Mouse (Mus musculus) heart, embryonic 10.5 days (tissue): Measurements from ENCODE around the gene Fcgr4. TPM values are rescaled to one million over a fixed set of nuclear protein-coding genes. Genes with fewer than 3 reads are reported as not detected.
"Not testable (repeated sequence)": the region's sequence is repeated elsewhere in the genome, so short reads cannot be mapped to it uniquely, and the experiment has no call there.

Source experiments
- DNase-seq: peaks from one replicate; pipeline ENCODE4 v3.0.0-alpha.2; 2017; ENCODE audit warnings: low spot score
- H3K27ac ChIP-seq: fragments of 300-500 bp; sonication (generic); 2 replicates; pipeline ENCODE4 v1.5.1; 2016; ENCODE audit warnings: mild to moderate bottlenecking
- H3K27me3 ChIP-seq: fragments of 300-500 bp; sonication (generic); 2 replicates; pipeline ENCODE4 v1.6.1; 2016; ENCODE audit warnings: mild to moderate bottlenecking; ENCODE audit not compliant: poor library complexity, insufficient read depth, severe bottlenecking
- H3K36me3 ChIP-seq: fragments of 300-500 bp; sonication (generic); 2 replicates; pipeline ENCODE4 v1.6.1; 2016; ENCODE audit warnings: mild to moderate bottlenecking, moderate library complexity
- H3K4me1 ChIP-seq: fragments of 300-500 bp; sonication (generic); 2 replicates; pipeline ENCODE4 v1.6.1; 2016; ENCODE audit warnings: mild to moderate bottlenecking
- H3K4me3 ChIP-seq: fragments of 300-500 bp; sonication (generic); 2 replicates; pipeline ENCODE4 v1.5.1; 2016; ENCODE audit warnings: mild to moderate bottlenecking, moderate library complexity
- H3K9me3 ChIP-seq: fragments of 300-500 bp; sonication (generic); 2 replicates; pipeline ENCODE4 v1.6.1; 2016; ENCODE audit warnings: mild to moderate bottlenecking, moderate library complexity
- WGBS: fragments of 180-500 bp; shearing (Covaris S2); methylation state at CpG from one replicate; pipeline ENCODE4 v1.1.7; 2016; 5-methylcytosine and 5-hydroxymethylcytosine counted together
- polyA plus RNA-seq: library from polyadenylated mRNA; unstranded; fragments of >200 nt; fragmentation: Nextera tagmentation; extraction: Ambion mirVana; gene quantifications from 2 replicates; pipeline ENCODE4 v1.2.1, GENCODE M21; 2016

Fcgr4 gene
- polyA plus RNA-seq, 1 experiment from 2014 or later = 0.14 TPM

DNA sequence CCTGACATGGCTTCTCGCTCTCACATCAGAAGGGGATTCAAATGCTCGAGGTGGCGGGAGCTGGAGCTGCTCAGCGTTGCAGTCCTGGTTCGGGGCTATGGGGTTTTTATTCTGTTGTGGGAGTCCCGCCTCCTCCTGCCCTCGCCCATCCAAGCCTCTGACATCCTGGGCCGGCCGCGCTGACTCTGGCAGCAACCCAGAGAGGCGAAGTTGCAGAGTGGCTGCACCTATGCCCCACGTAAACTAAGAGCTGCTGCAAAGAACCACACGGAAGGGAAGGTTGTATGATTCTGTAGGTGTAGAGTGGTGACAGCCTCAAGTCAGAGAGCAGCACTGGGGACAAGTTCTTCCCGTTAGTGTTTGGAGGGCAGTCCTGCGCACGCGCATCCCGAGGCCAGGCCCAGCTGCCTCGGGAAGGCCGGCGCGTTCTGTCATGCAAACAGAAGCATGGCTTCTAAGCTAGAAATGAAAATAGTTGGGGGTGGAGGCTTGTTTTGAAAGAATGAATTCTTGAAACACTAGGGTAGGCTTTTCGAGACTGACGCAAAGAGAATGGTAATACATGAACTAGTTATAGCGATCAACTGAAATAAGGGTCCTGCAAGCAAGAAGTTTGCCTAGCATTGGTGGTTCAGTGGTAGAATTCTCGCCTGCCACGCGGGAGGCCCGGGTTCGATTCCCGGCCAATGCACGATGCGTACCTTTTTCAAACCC is 25.8 kb downstream of the Fcgr4 start:
- peak overlapping the region; percentile 80 for H3K27ac ChIP-seq
- H3K9me3 ChIP-seq = no peaks in the 10 kb centered on the region
- H3K36me3 ChIP-seq = no peaks in the 10 kb centered on the region
- peak; percentile 96 for DNase-seq
- peak overlapping the region; percentile 72 for H3K4me3 ChIP-seq
- H3K27me3 ChIP-seq = no peaks in the 10 kb centered on the region
- H3K4me1 ChIP-seq = no peaks in the 10 kb centered on the region
- WGBS = under 1% methylated on average over 33 of the region's 33 CpGs

DNA sequence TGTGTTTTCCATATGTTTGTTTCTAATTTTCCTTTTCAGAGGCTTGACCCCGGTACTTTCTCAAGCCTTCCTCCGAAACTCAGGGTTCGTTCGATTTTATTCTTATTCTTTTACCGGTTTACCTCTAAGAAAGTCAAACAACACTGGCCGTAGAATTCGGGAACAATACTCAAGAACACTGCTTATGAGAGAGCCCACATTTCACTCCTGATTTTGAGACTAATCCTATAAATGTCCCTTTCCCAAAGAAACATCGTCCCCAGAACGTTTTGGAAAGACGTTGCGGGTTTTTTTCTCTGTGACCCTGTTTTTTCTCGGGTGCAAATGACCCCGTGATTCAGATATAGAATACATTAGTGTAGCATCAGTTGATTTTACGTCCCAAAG is 26.4 kb downstream of the Fcgr4 start:
- Histone ChIP-seq H3K36me3 (no peaks in the 10 kb centered on the region), H3K9me3 (no peaks in the 10 kb centered on the region), H3K4me1 (no peaks in the 10 kb centered on the region), H3K27ac (0 out of 2 replicates have a peak overlapping the region, but pooled peaks have one; percentile 10), H3K4me3 (peak overlapping the region; percentile 72), H3K27me3 (no peaks in the 10 kb centered on the region)
- no peak for DNase-seq
- 6% methylated on average over 14 of the region's 14 CpGs for WGBS

DNA sequence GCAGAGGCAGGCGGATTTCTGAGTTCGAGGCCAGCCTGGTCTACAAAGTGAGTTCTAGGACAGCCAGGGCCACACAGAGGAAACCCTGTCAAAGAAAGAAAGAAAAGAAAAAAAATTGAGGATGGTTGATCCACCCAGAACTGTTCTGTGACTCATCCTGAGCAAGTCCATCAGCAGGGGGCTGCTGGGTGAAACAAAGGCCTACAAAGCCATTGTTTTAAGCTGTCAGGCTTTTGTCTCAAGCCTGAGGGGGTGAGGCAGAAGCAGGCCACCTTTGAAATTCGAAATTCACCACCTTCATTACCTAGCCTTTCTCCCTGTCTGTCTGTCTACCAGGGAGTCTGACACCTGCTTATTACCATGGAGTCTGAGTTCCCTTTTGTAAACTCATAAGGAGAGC is 27.8 kb downstream of the Fcgr4 start:
- Histone ChIP-seq H3K27ac (no peak overlapping the region), H3K9me3 (no peaks in the 10 kb centered on the region), H3K27me3 (no peaks in the 10 kb centered on the region), H3K4me3 (no peak overlapping the region), H3K36me3 (no peaks in the 10 kb centered on the region), H3K4me1 (no peaks in the 10 kb centered on the region)
- no peak for DNase-seq
- 72% methylated on average over 3 of the region's 3 CpGs for WGBS

DNA sequence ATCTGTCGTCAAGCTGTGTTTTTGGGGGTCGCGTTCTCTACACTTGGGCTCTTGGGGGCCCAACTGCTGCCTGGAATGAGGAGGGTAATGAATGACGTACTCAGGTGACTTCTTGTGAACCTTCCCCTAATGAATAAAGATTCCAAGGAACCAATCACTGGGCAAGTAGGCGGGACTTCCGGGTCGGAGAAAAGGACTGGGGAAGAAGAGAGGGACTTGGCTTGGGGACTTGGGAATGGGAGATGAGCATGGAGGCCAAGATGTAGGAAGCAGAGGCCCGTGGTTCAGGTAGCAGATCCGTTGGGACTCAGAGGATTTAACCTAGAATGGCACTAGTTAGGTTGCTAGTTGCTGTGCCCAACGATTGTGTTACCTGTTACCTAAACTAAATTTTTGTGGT is 30.5 kb downstream of the Fcgr4 start:
- H3K27me3 ChIP-seq = no peaks in the 10 kb centered on the region
- peak overlapping the region; percentile 24; the same call in 1 of the 2 replicates for H3K4me3 ChIP-seq
- DNase-seq = no peak
- H3K9me3 ChIP-seq = no peaks in the 10 kb centered on the region
- H3K4me1 ChIP-seq = no peaks in the 10 kb centered on the region
- H3K27ac ChIP-seq = no peak overlapping the region
- WGBS = 56% methylated on average over 10 of the region's 10 CpGs
- no peaks in the 10 kb centered on the region for H3K36me3 ChIP-seq

DNA sequence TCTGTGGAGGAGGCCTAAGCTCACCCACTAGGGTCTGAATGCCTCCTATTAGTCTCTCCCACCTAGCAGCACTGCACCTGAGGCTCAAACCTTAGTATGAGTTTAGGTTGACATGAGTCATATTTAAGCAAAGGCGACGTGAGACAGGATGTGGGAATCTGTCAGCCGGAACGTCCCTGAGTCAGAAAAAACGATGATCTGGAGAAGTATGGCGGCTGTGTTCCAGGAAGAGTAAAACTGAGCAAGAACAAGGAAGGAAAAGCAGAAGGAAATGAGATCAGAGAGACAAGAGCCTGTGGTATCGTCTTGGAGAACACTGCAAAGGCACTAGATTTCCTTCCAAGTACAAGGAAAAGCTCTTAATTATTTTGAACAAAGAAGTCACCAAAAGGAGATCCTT is 32.1 kb downstream of the Fcgr4 start:
- H3K4me1 ChIP-seq = no peaks in the 10 kb centered on the region
- H3K36me3 ChIP-seq = no peaks in the 10 kb centered on the region
- WGBS = 79% methylated on average over 7 of the region's 7 CpGs
- no peak overlapping the region for H3K4me3 ChIP-seq
- no peaks in the 10 kb centered on the region for H3K9me3 ChIP-seq
- no peak overlapping the region for H3K27ac ChIP-seq
- no peak for DNase-seq
- no peaks in the 10 kb centered on the region for H3K27me3 ChIP-seq

DNA sequence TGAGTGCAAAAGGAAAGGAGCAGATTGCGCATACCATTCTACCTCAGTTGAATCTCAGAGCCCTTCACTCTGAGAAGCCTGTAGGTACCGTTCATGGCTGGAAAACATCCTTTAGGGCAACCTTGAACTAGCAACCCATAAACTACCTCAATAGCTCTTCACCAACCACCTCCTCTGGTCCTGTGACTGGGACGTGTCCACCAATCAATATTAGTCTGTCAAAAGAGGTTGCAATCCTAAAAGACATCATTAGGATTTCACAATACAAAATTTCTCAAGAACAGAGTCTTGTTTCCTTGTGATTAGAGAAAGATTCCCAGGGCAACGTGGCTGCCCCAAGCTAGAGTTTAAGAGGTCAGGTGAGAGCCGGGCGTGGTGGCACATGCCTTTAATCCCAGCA is 34.6 kb downstream of the Fcgr4 start:
- no peaks in the 10 kb centered on the region for H3K27me3 ChIP-seq
- H3K9me3 ChIP-seq = no peaks in the 10 kb centered on the region
- H3K4me3 ChIP-seq = no peak overlapping the region
- H3K36me3 ChIP-seq = no peaks in the 10 kb centered on the region
- H3K4me1 ChIP-seq = no peaks in the 10 kb centered on the region
- H3K27ac ChIP-seq = no peak overlapping the region
- 82% methylated on average over 6 of the region's 6 CpGs for WGBS
- DNase-seq = no peak

DNA sequence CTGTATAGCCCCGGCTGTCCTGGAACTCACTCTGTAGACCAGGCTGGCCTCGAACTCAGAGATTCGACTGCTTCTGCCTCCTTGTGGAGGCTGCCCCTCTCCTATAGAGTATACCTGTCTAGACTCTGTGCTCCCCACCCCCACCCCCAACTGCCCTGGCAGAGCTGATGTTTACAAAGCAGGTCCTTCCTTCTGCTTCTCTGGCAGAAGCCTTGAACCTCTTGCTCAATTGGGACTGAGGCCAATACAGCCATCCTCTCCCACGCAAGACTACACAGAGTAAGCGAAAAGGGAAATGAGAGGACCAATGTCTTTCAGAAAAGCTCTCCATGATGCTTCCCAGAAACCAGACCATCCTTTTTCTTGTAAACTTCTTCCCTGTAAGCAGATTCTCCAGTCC is 38.5 kb downstream of the Fcgr4 start:
- Histone ChIP-seq H3K4me1 (peaks cover 8% of the 10 kb centered on the region), H3K27ac (no peak overlapping the region), H3K27me3 (no peaks in the 10 kb centered on the region), H3K9me3 (no peaks in the 10 kb centered on the region), H3K4me3 (no peak overlapping the region), H3K36me3 (no peaks in the 10 kb centered on the region)
- WGBS = 85% methylated on average over 5 of the region's 5 CpGs
- no peak for DNase-seq

DNA sequence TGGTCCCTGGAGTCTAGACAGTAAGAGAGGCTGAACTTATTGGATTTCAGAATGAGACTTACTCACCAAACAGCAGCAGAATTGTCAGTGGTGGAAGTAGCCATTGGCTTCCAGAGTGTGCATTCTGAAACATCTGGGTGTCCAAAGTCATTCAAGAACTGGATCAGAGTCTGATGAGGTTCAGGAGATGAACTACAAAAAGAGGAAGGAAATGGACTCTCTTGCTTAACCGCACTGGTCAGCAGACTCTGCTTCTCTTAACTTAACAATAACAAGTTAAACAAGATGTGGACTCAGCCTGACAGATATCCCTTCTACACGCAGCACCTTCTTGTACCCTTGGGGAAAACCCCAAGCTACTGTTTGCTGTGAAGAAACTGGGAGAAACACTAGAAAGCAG is 40.5 kb downstream of the Fcgr4 start:
- H3K27ac ChIP-seq = no peak overlapping the region
- H3K4me1 ChIP-seq = peaks cover 8% of the 10 kb centered on the region
- WGBS = 69% methylated on average over 2 of the region's 2 CpGs
- H3K4me3 ChIP-seq = no peak overlapping the region
- H3K9me3 ChIP-seq = no peaks in the 10 kb centered on the region
- H3K36me3 ChIP-seq = no peaks in the 10 kb centered on the region
- DNase-seq = no peak
- H3K27me3 ChIP-seq = peaks cover 7% of the 10 kb centered on the region

DNA sequence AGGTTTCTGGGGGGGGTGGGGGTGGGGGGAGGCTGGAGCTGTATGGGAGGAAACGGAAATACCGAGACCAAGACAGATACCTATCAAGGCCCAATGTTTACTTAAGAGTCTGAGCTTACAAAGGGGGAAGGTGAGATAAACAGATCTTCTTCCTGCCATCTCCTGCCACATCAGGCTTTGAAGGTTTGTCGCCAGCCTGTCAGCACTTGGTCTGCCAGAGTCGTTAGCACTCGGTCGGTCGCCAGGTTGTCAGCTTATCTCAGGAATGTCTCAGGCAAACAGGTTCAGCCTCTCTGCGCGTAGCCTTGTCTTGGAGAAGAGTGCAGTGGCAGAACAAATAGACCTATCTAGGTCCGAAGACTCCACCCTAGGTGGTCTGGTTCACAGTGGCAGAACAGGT is 41.7 kb downstream of the Fcgr4 start:
- Histone ChIP-seq H3K27ac (peak overlapping the region; percentile 29; the same call in 1 of the 2 replicates), H3K4me3 (peak overlapping the region; percentile 40), H3K36me3 (no peaks in the 10 kb centered on the region), H3K9me3 (no peaks in the 10 kb centered on the region), H3K4me1 (peaks cover 11% of the 10 kb centered on the region), H3K27me3 (peaks cover 15% of the 10 kb centered on the region)
- WGBS = 5% methylated on average over 10 of the region's 10 CpGs
- peak; percentile 77 for DNase-seq

DNA sequence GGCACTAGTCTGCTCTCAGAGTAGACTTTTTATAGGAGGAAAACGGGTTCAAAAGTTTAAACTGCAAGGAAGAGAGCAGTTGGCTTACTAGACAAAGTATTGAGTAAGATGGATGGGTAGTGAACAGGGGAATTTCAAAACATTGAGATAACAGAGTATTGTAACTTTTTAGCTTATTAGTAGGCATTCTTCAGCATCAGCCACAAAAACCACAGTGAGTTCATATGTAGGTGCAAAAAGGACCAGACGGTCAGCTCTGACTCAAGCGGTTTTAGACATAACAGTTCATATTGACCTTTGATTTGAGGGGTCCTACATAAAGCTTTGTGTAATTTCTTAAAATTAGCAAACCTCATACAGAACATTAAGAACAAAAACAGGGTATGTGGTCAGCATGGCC is 42.8 kb downstream of the Fcgr4 start:
- DNase-seq = no peak
- Histone ChIP-seq H3K27ac (no peak overlapping the region), H3K4me1 (peaks cover 11% of the 10 kb centered on the region), H3K36me3 (no peaks in the 10 kb centered on the region), H3K4me3 (no peak overlapping the region), H3K9me3 (no peaks in the 10 kb centered on the region), H3K27me3 (peaks cover 22% of the 10 kb centered on the region)
- WGBS = 89% methylated on average over 3 of the region's 3 CpGs

DNA sequence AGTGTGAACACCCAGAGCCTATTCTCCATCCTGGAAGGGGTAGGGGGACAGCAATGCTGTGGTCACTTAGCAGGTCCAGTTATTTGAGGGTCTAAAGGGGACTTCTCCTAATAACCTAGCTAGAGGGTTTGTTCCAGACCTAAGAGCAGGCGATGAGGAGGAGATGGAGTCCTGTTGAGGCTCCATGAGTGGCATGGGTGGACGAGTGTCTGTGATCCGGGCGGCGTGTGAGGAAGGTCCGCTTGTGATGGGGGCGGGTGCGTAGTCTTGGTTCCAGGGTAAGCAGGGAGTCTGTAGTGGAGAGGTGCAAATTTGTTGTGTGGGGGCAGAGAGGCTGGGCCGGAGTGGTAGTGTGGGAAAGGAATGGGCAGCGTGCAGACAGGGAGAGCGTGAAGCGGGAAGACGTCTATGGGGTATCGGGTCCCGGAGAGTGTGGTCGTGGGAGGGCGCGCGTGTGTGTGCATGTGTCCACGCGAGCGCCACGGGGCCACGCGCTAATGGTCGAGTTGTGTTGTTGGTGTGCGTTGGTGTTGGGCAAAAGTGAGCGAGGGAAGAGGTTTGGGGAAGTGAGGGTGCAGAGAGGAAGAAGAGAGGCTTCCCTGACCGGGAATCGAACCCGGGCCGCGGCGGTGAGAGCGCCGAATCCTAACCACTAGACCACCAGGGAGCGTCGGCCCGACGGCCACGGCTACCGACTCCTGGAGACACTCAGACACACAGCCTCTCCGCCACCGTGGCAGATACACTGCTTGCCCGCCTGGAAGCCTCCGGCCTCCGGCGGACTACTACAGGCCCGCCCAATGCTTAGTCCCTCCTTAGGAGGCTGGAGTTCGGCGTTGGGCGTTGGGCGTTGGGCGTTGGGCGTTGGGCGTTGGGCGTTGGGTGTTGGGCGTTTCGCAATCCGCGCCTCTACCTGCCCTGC is 45.1 kb downstream of the Fcgr4 start:
- H3K4me1 ChIP-seq = peaks cover 11% of the 10 kb centered on the region
- peak; percentile 88 for DNase-seq
- 8% methylated on average over 42 of the region's 61 CpGs for WGBS
- not testable (repeated sequence) for H3K36me3 ChIP-seq, H3K9me3 ChIP-seq
- H3K27me3 ChIP-seq = peaks cover 28% of the 10 kb centered on the region
- H3K27ac ChIP-seq = 0 out of 2 replicates have a peak overlapping the region, but pooled peaks have one; percentile 2
- H3K4me3 ChIP-seq = peak overlapping the region; percentile 56

DNA sequence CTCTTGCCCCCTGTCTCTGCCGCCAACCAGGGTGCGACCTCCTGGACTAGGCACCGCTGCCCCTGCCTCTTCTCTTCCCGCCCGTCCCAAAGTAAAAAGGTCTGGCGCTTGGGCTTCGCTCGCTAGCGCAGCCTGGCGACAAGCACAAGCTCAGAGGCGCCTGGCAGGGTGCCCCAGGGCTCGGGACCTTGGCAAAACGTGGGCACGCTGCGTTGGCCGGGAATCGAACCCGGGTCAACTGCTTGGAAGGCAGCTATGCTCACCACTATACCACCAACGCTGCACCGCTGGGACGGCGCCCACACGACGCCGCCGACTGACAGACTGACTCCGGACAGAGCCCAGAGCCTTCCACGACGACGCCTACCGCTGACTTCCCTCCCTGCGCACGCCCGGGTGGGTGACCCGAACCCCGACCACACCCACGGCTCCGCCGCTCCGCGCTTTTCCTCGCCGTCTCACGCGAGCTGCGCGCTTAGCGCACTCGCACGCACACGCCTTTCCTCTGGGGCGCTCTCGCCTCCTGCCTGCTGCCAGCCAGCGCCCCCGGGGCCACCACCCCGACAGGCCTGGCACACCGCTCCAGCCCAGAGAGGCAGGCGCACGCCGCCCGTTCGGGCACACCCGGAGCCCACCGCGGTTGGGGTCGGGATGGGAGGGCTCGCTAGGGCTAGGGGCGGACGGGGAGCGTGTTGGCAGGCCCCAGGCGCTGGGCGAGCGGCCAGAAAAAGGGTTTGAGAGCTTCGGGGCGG is 45.9 kb downstream of the Fcgr4 start, which contains the start of gene Fcgr3:
TSS of gene Fcgr3 (minus strand) at position 445 of the 752 bp plus-strand sequence.
- H3K9me3 ChIP-seq, H3K36me3 ChIP-seq: not testable (repeated sequence)
- Histone ChIP-seq H3K4me1 (peaks cover 11% of the 10 kb centered on the region), H3K27me3 (peaks cover 32% of the 10 kb centered on the region), H3K4me3 (peak within 1 kb of the TSS; percentile 56), H3K27ac (0 out of 2 replicates have a peak within 1 kb of the TSS, but pooled peaks have one; percentile 2)
- peak; percentile 95 for DNase-seq
- 1% methylated on average over 43 of the region's 75 CpGs for WGBS

DNA sequence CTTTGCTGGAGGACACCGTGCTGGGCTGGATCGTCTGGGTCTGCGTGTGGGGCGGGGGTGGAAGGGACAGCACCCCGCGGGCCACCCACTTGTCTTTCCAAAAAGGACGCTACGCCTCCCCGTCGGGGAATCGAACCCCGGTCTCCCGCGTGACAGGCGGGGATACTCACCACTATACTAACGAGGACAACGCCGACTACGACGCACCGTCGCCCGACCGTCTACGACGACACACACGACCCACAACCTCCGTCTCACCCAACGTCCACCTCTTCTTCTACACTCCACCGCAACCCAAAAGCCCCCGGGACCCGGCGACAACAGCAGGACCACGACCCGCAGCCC is 46.5 kb downstream of the Fcgr4 start:
- not testable (repeated sequence) for H3K36me3 ChIP-seq, H3K4me1 ChIP-seq, H3K27ac ChIP-seq, DNase-seq, H3K9me3 ChIP-seq
- peaks cover 37% of the 10 kb centered on the region for H3K27me3 ChIP-seq
- H3K4me3 ChIP-seq = peak overlapping the region; percentile 51
- WGBS = under 1% methylated on average over 21 of the region's 35 CpGs
